ENCODE assay signal across 27 mouse cellular contexts in the genomic region with DNA sequence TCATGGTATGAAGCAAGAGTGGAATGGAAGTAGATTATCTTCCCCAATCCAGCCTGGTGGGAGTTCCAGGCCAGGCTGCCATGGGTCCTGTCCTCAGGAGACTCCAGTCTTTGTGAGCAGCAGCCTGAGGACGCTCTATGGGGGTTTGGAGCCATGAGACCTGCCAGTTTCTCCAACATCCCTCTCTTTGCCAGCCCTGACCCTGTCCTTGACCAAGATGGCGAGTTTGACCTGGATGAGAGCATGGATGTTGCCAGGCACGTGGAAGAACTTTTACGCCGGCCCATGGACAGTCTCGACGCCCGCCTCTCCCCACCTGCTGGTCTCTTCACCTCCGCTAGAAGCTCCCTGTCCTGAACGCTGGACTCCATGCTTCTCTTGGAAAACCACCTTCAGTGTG.
"Had no signal": no experiment of that assay in that cellular context is flagged by ENCODE, and none has a peak within 500 bp of the region (broad histone marks: within the 10 kb centered on the region; RNA-seq: fewer than 3 reads in every experiment).

No protein-coding gene starts in this region.

- H3K4me2 ChIP-seq: embryonic facial prominence, embryonic 12.5 days; embryonic facial prominence, embryonic 13.5 days; embryonic facial prominence, embryonic 15.5 days; forebrain, embryonic 12.5 days; forebrain, embryonic 13.5 days; forebrain, embryonic 15.5 days had no signal

- ATAC-seq: forebrain, embryonic 13.5 days; forebrain, embryonic 14.5 days; forebrain, embryonic 15.5 days; forebrain, embryonic 16.5 days; forebrain, postnatal 0 days had no signal

- H3K27ac ChIP-seq: embryonic facial prominence, embryonic 10.5 days; embryonic facial prominence, embryonic 12.5 days; embryonic facial prominence, embryonic 13.5 days; embryonic facial prominence, embryonic 15.5 days; forebrain, embryonic 10.5 days; forebrain, embryonic 12.5 days; forebrain, embryonic 13.5 days; forebrain, embryonic 15.5 days; heart, adult 2 months had no signal

- DNase-seq: cerebellum, adult 18-20 months; cerebellum, adult 2 months; cerebellum, adult 8-10 months; cerebellum, adult 9-10 months; cerebellum, adult 9-11 months; cerebellum, postnatal 10 days; cerebellum, postnatal 14 days; cerebellum, postnatal 25 days; cerebellum, postnatal 36 days; embryo, embryonic 11 days; forebrain, postnatal 0 days; gastrocnemius, postnatal 10 days; gastrocnemius, postnatal 14 days; gastrocnemius, postnatal 25 days; heart, adult 18-20 months; heart, adult 2 months had no signal

- H3K27me3 ChIP-seq: embryonic facial prominence, embryonic 12.5 days; embryonic facial prominence, embryonic 13.5 days; embryonic facial prominence, embryonic 15.5 days; forebrain, embryonic 12.5 days; forebrain, embryonic 13.5 days; forebrain, embryonic 15.5 days had no signal

- H3K9ac ChIP-seq: embryonic facial prominence, embryonic 12.5 days; embryonic facial prominence, embryonic 13.5 days; embryonic facial prominence, embryonic 15.5 days; forebrain, embryonic 12.5 days; forebrain, embryonic 13.5 days; forebrain, embryonic 15.5 days; forebrain, postnatal 0 days had no signal

- H3K36me3 ChIP-seq: embryonic facial prominence, embryonic 10.5 days; forebrain, embryonic 10.5 days; forebrain, embryonic 12.5 days; forebrain, embryonic 15.5 days had no signal

- H3K9me3 ChIP-seq: embryonic facial prominence, embryonic 10.5 days; embryonic facial prominence, embryonic 12.5 days; embryonic facial prominence, embryonic 13.5 days; embryonic facial prominence, embryonic 15.5 days; forebrain, embryonic 10.5 days; forebrain, embryonic 12.5 days; forebrain, embryonic 13.5 days; forebrain, embryonic 15.5 days had no signal

- H3K4me3 ChIP-seq: embryonic facial prominence, embryonic 10.5 days; embryonic facial prominence, embryonic 12.5 days; embryonic facial prominence, embryonic 13.5 days; embryonic facial prominence, embryonic 15.5 days; erythroblast, embryonic 14.5 days; forebrain, embryonic 10.5 days; forebrain, embryonic 12.5 days; forebrain, embryonic 13.5 days; forebrain, embryonic 15.5 days; heart, adult 2 months had no signal

- H3K4me1 ChIP-seq: embryonic facial prominence, embryonic 12.5 days; embryonic facial prominence, embryonic 13.5 days; embryonic facial prominence, embryonic 15.5 days; forebrain, embryonic 12.5 days; forebrain, embryonic 13.5 days; forebrain, embryonic 15.5 days had no signal
